Mouse (Mus musculus): ENCODE results near the gene Snapc3. TPM values are rescaled to one million over a fixed set of nuclear protein-coding genes. Genes with fewer than 3 reads are reported as not detected.
A peak's percentile ranks its signal among the peaks of the same experiment; 100 is the strongest.

Gene Snapc3
- polyA plus RNA-seq, 1 experiment from 2014 or later, result 41.1 TPM

GRCm38 (mm10) chr4:83409867-83410505 is 7.5 kb upstream of the Snapc3 start:
- Histone ChIP-seq H3K36me3 (ENCODE audit: control insufficient read depth, insufficient read depth, low read length) (no peaks in the 10 kb centered on the region), H3K9ac (ENCODE audit: low read length) (no peak overlapping the region)
- 90% methylated on average over 4 of the region's 4 CpGs for WGBS

GRCm38 (mm10) chr4:83412060-83412459 is 5.5 kb upstream of the Snapc3 start:
- WGBS, result 50% methylated on average over 3 of the region's 3 CpGs
- peaks cover 11% of the 10 kb centered on the region for H3K9me3 ChIP-seq (ENCODE audit: control insufficient read depth, low read length)
- ATAC-seq (ENCODE audit: low read depth), result no peak

More at GRCm38 (mm10) chr4:83409867-83410505, 7.5 kb upstream of the Snapc3 start:
- Histone ChIP-seq H3K4me1 (replicated peaks; ENCODE audit: control insufficient read depth, insufficient read depth, low read length) (no peaks in the 10 kb centered on the region), H3K27ac (ENCODE audit: low read length) (no peak overlapping the region), H3K27me3 (ENCODE audit: control insufficient read depth, insufficient read depth, low read depth, low read length) (no peaks in the 10 kb centered on the region), H3K9me3 (ENCODE audit: control insufficient read depth, low read length) (peaks cover 11% of the 10 kb centered on the region), H3K4me2 (ENCODE audit: low read depth, low read length) (no peak overlapping the region), H3K4me3 (ENCODE audit: low read length) (no peak overlapping the region)
- no peak for ATAC-seq (ENCODE audit: low read depth)

GRCm38 (mm10) chr4:83414241-83414824 is 3.2 kb upstream of the Snapc3 start:
- H3K4me1 ChIP-seq (replicated peaks; ENCODE audit: control insufficient read depth, insufficient read depth, low read length), result peaks cover 8% of the 10 kb centered on the region
- 84% methylated on average over 5 of the region's 5 CpGs for WGBS
- H3K27me3 ChIP-seq (ENCODE audit: control insufficient read depth, insufficient read depth, low read depth, low read length), result no peaks in the 10 kb centered on the region
- H3K9ac ChIP-seq (ENCODE audit: low read length), result no peak overlapping the region
- no peaks in the 10 kb centered on the region for H3K9me3 ChIP-seq (ENCODE audit: control insufficient read depth, low read length)
- H3K4me3 ChIP-seq (ENCODE audit: low read length), result no peak overlapping the region
- no peak overlapping the region for H3K27ac ChIP-seq (ENCODE audit: low read length)
- no peak for ATAC-seq (ENCODE audit: low read depth)
- H3K36me3 ChIP-seq (ENCODE audit: control insufficient read depth, insufficient read depth, low read length), result no peaks in the 10 kb centered on the region
- H3K4me2 ChIP-seq (ENCODE audit: low read depth, low read length), result no peak overlapping the region

More at GRCm38 (mm10) chr4:83412060-83412459, 5.5 kb upstream of the Snapc3 start:
- no peak overlapping the region for H3K27ac ChIP-seq (ENCODE audit: low read length)
- H3K9ac ChIP-seq (ENCODE audit: low read length), result no peak overlapping the region
- H3K36me3 ChIP-seq (ENCODE audit: control insufficient read depth, insufficient read depth, low read length), result no peaks in the 10 kb centered on the region
- H3K4me2 ChIP-seq (ENCODE audit: low read depth, low read length), result no peak overlapping the region
- no peak overlapping the region for H3K4me3 ChIP-seq (ENCODE audit: low read length)
- peaks cover 3% of the 10 kb centered on the region; the same call in 1 of the 2 replicates for H3K4me1 ChIP-seq (replicated peaks; ENCODE audit: control insufficient read depth, insufficient read depth, low read length)
- H3K27me3 ChIP-seq (ENCODE audit: control insufficient read depth, insufficient read depth, low read depth, low read length), result no peaks in the 10 kb centered on the region

- Histone ChIP-seq H3K27me3 (ENCODE audit: control insufficient read depth, insufficient read depth, low read depth, low read length) (no peaks in the 10 kb centered on the region), H3K9ac (ENCODE audit: low read length) (peak overlapping the region; percentile 93), H3K9me3 (ENCODE audit: control insufficient read depth, low read length) (no peaks in the 10 kb centered on the region), H3K4me2 (ENCODE audit: low read depth, low read length) (peak overlapping the region; percentile 77), H3K27ac (ENCODE audit: low read length) (peak overlapping the region; percentile 84), H3K4me1 (replicated peaks; ENCODE audit: control insufficient read depth, insufficient read depth, low read length) (peaks cover 11% of the 10 kb centered on the region), H3K36me3 (ENCODE audit: control insufficient read depth, insufficient read depth, low read length) (no peaks in the 10 kb centered on the region; the same call in 1 of the 2 replicates), H3K4me3 (ENCODE audit: low read length) (peak overlapping the region; percentile 82)
- ATAC-seq (ENCODE audit: low read depth), result peak; percentile 50
- under 1% methylated on average over 30 of the region's 30 CpGs for WGBS
These were observed 279 bp downstream of the Snapc3 start for GRCm38 (mm10) chr4:83417820-83418186.

- H3K27me3 ChIP-seq (ENCODE audit: control insufficient read depth, insufficient read depth, low read depth, low read length), result no peaks in the 10 kb centered on the region
- ATAC-seq (ENCODE audit: low read depth), result no peak
These were observed 1.3 kb downstream of the Snapc3 start for GRCm38 (mm10) chr4:83418781-83419180.

GRCm38 (mm10) chr4:83423641-83424040 is 6.1 kb downstream of the Snapc3 start:
- Histone ChIP-seq H3K4me3 (ENCODE audit: low read length) (no peak overlapping the region), H3K4me2 (ENCODE audit: low read depth, low read length) (no peak overlapping the region), H3K9me3 (ENCODE audit: control insufficient read depth, low read length) (no peaks in the 10 kb centered on the region), H3K9ac (ENCODE audit: low read length) (no peak overlapping the region), H3K4me1 (replicated peaks; ENCODE audit: control insufficient read depth, insufficient read depth, low read length) (peaks cover 6% of the 10 kb centered on the region), H3K27me3 (ENCODE audit: control insufficient read depth, insufficient read depth, low read depth, low read length) (no peaks in the 10 kb centered on the region), H3K27ac (ENCODE audit: low read length) (no peak overlapping the region), H3K36me3 (ENCODE audit: control insufficient read depth, insufficient read depth, low read length) (peaks cover 25% of the 10 kb centered on the region)
- ATAC-seq (ENCODE audit: low read depth), result no peak
- 94% methylated on average over 6 of the region's 6 CpGs for WGBS

More at GRCm38 (mm10) chr4:83418781-83419180, 1.3 kb downstream of the Snapc3 start:
- Histone ChIP-seq H3K27ac (ENCODE audit: low read length) (no peak overlapping the region), H3K4me1 (replicated peaks; ENCODE audit: control insufficient read depth, insufficient read depth, low read length) (peaks cover 11% of the 10 kb centered on the region), H3K4me3 (ENCODE audit: low read length) (peak overlapping the region; percentile 82), H3K36me3 (ENCODE audit: control insufficient read depth, insufficient read depth, low read length) (no peaks in the 10 kb centered on the region; the same call in 1 of the 2 replicates), H3K9ac (ENCODE audit: low read length) (no peak overlapping the region), H3K4me2 (ENCODE audit: low read depth, low read length) (peak overlapping the region; percentile 77), H3K9me3 (ENCODE audit: control insufficient read depth, low read length) (no peaks in the 10 kb centered on the region)
- WGBS, result 55% methylated on average over 2 of the region's 2 CpGs

- 97% methylated on average over 4 of the region's 4 CpGs for WGBS
- H3K4me1 ChIP-seq (replicated peaks; ENCODE audit: control insufficient read depth, insufficient read depth, low read length), result no peaks in the 10 kb centered on the region
- no peak overlapping the region for H3K9ac ChIP-seq (ENCODE audit: low read length)
- H3K4me2 ChIP-seq (ENCODE audit: low read depth, low read length), result no peak overlapping the region
- no peaks in the 10 kb centered on the region for H3K27me3 ChIP-seq (ENCODE audit: control insufficient read depth, insufficient read depth, low read depth, low read length)
- ATAC-seq (ENCODE audit: low read depth), result no peak
- peaks cover 32% of the 10 kb centered on the region for H3K36me3 ChIP-seq (ENCODE audit: control insufficient read depth, insufficient read depth, low read length)
- no peak overlapping the region for H3K27ac ChIP-seq (ENCODE audit: low read length)
- no peaks in the 10 kb centered on the region for H3K9me3 ChIP-seq (ENCODE audit: control insufficient read depth, low read length)
- no peak overlapping the region for H3K4me3 ChIP-seq (ENCODE audit: low read length)
These were observed 7.6 kb downstream of the Snapc3 start for GRCm38 (mm10) chr4:83425119-83425518.

- Histone ChIP-seq H3K4me3 (ENCODE audit: low read length) (no peak overlapping the region), H3K36me3 (ENCODE audit: control insufficient read depth, insufficient read depth, low read length) (peaks cover 34% of the 10 kb centered on the region), H3K9ac (ENCODE audit: low read length) (no peak overlapping the region), H3K9me3 (ENCODE audit: control insufficient read depth, low read length) (no peaks in the 10 kb centered on the region), H3K4me2 (ENCODE audit: low read depth, low read length) (no peak overlapping the region), H3K4me1 (replicated peaks; ENCODE audit: control insufficient read depth, insufficient read depth, low read length) (no peaks in the 10 kb centered on the region), H3K27ac (ENCODE audit: low read length) (no peak overlapping the region), H3K27me3 (ENCODE audit: control insufficient read depth, insufficient read depth, low read depth, low read length) (no peaks in the 10 kb centered on the region)
- ATAC-seq (ENCODE audit: low read depth), result no peak
- 95% methylated on average over 7 of the region's 7 CpGs for WGBS
These were observed 9.6 kb downstream of the Snapc3 start for GRCm38 (mm10) chr4:83427141-83427540.

- H3K4me3 ChIP-seq (ENCODE audit: low read length), result no peak overlapping the region
- no peak for ATAC-seq (ENCODE audit: low read depth)
- H3K36me3 ChIP-seq (ENCODE audit: control insufficient read depth, insufficient read depth, low read length), result peaks cover 34% of the 10 kb centered on the region
- H3K27me3 ChIP-seq (ENCODE audit: control insufficient read depth, insufficient read depth, low read depth, low read length), result no peaks in the 10 kb centered on the region
- H3K9ac ChIP-seq (ENCODE audit: low read length), result no peak overlapping the region
- 89% methylated on average over 8 of the region's 8 CpGs for whole genome bisulfite sequencing
- no peak overlapping the region for H3K4me2 ChIP-seq (ENCODE audit: low read depth, low read length)
- H3K4me1 ChIP-seq (replicated peaks; ENCODE audit: control insufficient read depth, insufficient read depth, low read length), result no peaks in the 10 kb centered on the region
- H3K27ac ChIP-seq (ENCODE audit: low read length), result no peak overlapping the region
- H3K9me3 ChIP-seq (ENCODE audit: control insufficient read depth, low read length), result no peaks in the 10 kb centered on the region
These were observed 10.2 kb downstream of the Snapc3 start for GRCm38 (mm10) chr4:83427696-83428095.
